Mouse (Mus musculus) MEL (cell line): ENCODE results near the gene C730034F03Rik. TPM values are rescaled to one million over a fixed set of nuclear protein-coding genes. Genes with fewer than 3 reads are reported as not detected.

Experiments
- DNase-seq: peaks from one replicate; pipeline ENCODE4 v3.0.0; 2011; ENCODE audit warnings: low read depth, low spot score
- H3K27ac ChIP-seq: 2 replicates; pipeline ENCODE4 v1.5.1; 2012; ENCODE audit warnings: low read depth, mild to moderate bottlenecking, control low read depth, low read length, moderate library complexity; ENCODE audit not compliant: control insufficient read depth
- H3K27me3 ChIP-seq, 2 experiments: fragments of 150-350 bp in 1 of 2; sonication (generic) in 1 of 2; 2 replicates each; pipeline ENCODE4 v1.6.1; 2012; ENCODE audit warnings: low read length in 2 of 2, mild to moderate bottlenecking in 2 of 2, improper control_type of control experiment in 1 of 2, moderate library complexity in 1 of 2; ENCODE audit not compliant: insufficient read depth in 2 of 2, control insufficient read depth in 1 of 2
- H3K36me3 ChIP-seq, 2 experiments: 2 replicates each; pipeline ENCODE4 v1.6.1; 2012 to 2014; ENCODE audit warnings: low read length in 2 of 2, improper control_type of control experiment in 1 of 2, inconsistent platforms in 1 of 2, mild to moderate bottlenecking in 1 of 2; ENCODE audit not compliant: insufficient read depth in 2 of 2, control insufficient read depth in 1 of 2
- H3K4me1 ChIP-seq, 2 experiments: fragments of 150-350 bp in 1 of 2; sonication (generic) in 1 of 2; 2 replicates each; pipeline ENCODE4 v1.6.1; 2012; ENCODE audit warnings: low read length in 2 of 2, improper control_type of control experiment in 1 of 2, mild to moderate bottlenecking in 1 of 2; ENCODE audit not compliant: insufficient read depth in 2 of 2, control insufficient read depth in 1 of 2
- H3K4me3 ChIP-seq, 2 experiments: fragments of 150-350 bp in 1 of 2; sonication (generic) in 1 of 2; 2 replicates each; pipeline ENCODE4 v1.5.1; 2012; ENCODE audit warnings: low read depth in 2 of 2, low read length in 2 of 2, mild to moderate bottlenecking in 2 of 2, moderate library complexity in 2 of 2, control low read depth in 1 of 2, improper control_type of control experiment in 1 of 2; ENCODE audit not compliant: control insufficient read depth in 1 of 2, insufficient read depth in 1 of 2
- H3K79me2 ChIP-seq: 2 replicates; pipeline ENCODE4 v1.6.1; 2012; ENCODE audit warnings: mild to moderate bottlenecking, low read length, moderate library complexity; ENCODE audit not compliant: control insufficient read depth, poor library complexity, insufficient read depth
- H3K9ac ChIP-seq: 2 replicates; pipeline ENCODE4 v1.6.1; 2012; ENCODE audit warnings: low read depth, mild to moderate bottlenecking, control low read depth, low read length, moderate library complexity; ENCODE audit not compliant: control insufficient read depth, poor library complexity, severe bottlenecking
- H3K9me3 ChIP-seq: fragments of 150-350 bp; sonication (generic); replicated peaks from 2 replicates; pipeline ENCODE4 v1.6.1; 2012; ENCODE audit warnings: mild to moderate bottlenecking, low read length, improper control_type of control experiment, moderate library complexity; ENCODE audit not compliant: insufficient read depth
- BHLHE40 ChIP-seq: IDR thresholded peaks from 2 replicates; pipeline ENCODE4 v1.6.1; 2012; ENCODE audit warnings: low read depth, mild to moderate bottlenecking, inconsistent platforms, low read length, improper control_type of control experiment, borderline replicate concordance
- CHD1 ChIP-seq: IDR thresholded peaks from 2 replicates; pipeline ENCODE4 v1.6.1; 2012; ENCODE audit warnings: low read depth, mild to moderate bottlenecking, inconsistent platforms, low read length, improper control_type of control experiment
- CTCF ChIP-seq, 3 experiments: IDR thresholded peaks in 2 of 3; conservative IDR thresholded peaks in 1 of 3; 2 replicates each; pipeline ENCODE4 v1.5.1; 2011 to 2012; ENCODE audit warnings: low read length in 3 of 3, low read depth in 2 of 3, mild to moderate bottlenecking in 2 of 3, improper control_type of control experiment in 1 of 3, inconsistent platforms in 1 of 3, mixed read lengths in 1 of 3, moderate library complexity in 1 of 3; ENCODE audit not compliant: control insufficient read depth in 1 of 3, insufficient read depth in 1 of 3, poor library complexity in 1 of 3, severe bottlenecking in 1 of 3
- EP300 ChIP-seq, 2 experiments: IDR thresholded peaks; 2 replicates each; pipeline ENCODE4 v1.6.1; 2011; ENCODE audit warnings: improper control_type of control experiment in 2 of 2, low read length in 2 of 2, low read depth in 1 of 2, mild to moderate bottlenecking in 1 of 2
- ETS1 ChIP-seq: IDR thresholded peaks from 2 replicates; pipeline ENCODE4 v1.6.1; 2012; ENCODE audit warnings: low read depth, mild to moderate bottlenecking, inconsistent platforms, low read length, improper control_type of control experiment, moderate library complexity
- GATA1 ChIP-seq: IDR thresholded peaks from 2 replicates; pipeline ENCODE4 v1.6.1; 2011; ENCODE audit warnings: low read depth, low read length, improper control_type of control experiment
- HCFC1 ChIP-seq: IDR thresholded peaks from 2 replicates; pipeline ENCODE4 v1.6.1; 2012; ENCODE audit warnings: low read depth, mild to moderate bottlenecking, inconsistent platforms, low read length, improper control_type of control experiment, moderate library complexity
- JUND ChIP-seq: IDR thresholded peaks from 2 replicates; pipeline ENCODE4 v1.6.1; 2011; ENCODE audit warnings: low read depth, mild to moderate bottlenecking, improper control_type of control experiment, low read length
- MAFK ChIP-seq: IDR thresholded peaks from 2 replicates; pipeline ENCODE4 v1.6.1; 2011; ENCODE audit warnings: low read depth, mild to moderate bottlenecking, low read length, improper control_type of control experiment, borderline replicate concordance
- MAX ChIP-seq: IDR thresholded peaks from 2 replicates; pipeline ENCODE4 v1.6.1; 2011; ENCODE audit warnings: low read length, improper control_type of control experiment
- MAZ ChIP-seq: IDR thresholded peaks from 2 replicates; pipeline ENCODE4 v1.6.1; 2012; ENCODE audit warnings: low read depth, mild to moderate bottlenecking, inconsistent platforms, low read length, improper control_type of control experiment
- MEF2A ChIP-seq: IDR thresholded peaks from 2 replicates; pipeline ENCODE4 v1.6.1; 2014; ENCODE audit warnings: low read depth, mild to moderate bottlenecking, inconsistent platforms, low read length, improper control_type of control experiment; ENCODE audit not compliant: poor library complexity, insufficient replicate concordance, severe bottlenecking; ENCODE audit errors: extremely low read depth
- MYB ChIP-seq: IDR thresholded peaks from 2 replicates; pipeline ENCODE4 v1.6.1; 2011; ENCODE audit warnings: mild to moderate bottlenecking, low read depth, low read length, improper control_type of control experiment
- MYC ChIP-seq: IDR thresholded peaks from 2 replicates; pipeline ENCODE4 v1.6.1; 2011; ENCODE audit warnings: low read depth, mild to moderate bottlenecking, low read length, improper control_type of control experiment, moderate library complexity
- NELFE ChIP-seq: IDR thresholded peaks from 2 replicates; pipeline ENCODE4 v1.6.1; 2011; ENCODE audit warnings: low read depth, low read length, improper control_type of control experiment
- NRF1 ChIP-seq: IDR thresholded peaks from 2 replicates; pipeline ENCODE4 v1.6.1; 2014; ENCODE audit warnings: low read depth, mild to moderate bottlenecking, inconsistent platforms, low read length, improper control_type of control experiment, moderate library complexity; ENCODE audit not compliant: poor library complexity, insufficient read depth, severe bottlenecking
- POLR2A ChIP-seq, 2 experiments: IDR thresholded peaks; 2 replicates each; pipeline ENCODE4 v1.6.1; 2011 to 2012; ENCODE audit warnings: low read length in 2 of 2, mild to moderate bottlenecking in 2 of 2, control low read depth in 1 of 2, improper control_type of control experiment in 1 of 2, low read depth in 1 of 2, moderate library complexity in 1 of 2; ENCODE audit not compliant: control insufficient read depth in 1 of 2, insufficient read depth in 1 of 2, poor library complexity in 1 of 2
- POLR2AphosphoS5 ChIP-seq: IDR thresholded peaks from 2 replicates; pipeline ENCODE4 v1.6.1; 2012; ENCODE audit warnings: low read depth, borderline replicate concordance, mild to moderate bottlenecking, inconsistent platforms, low read length, moderate library complexity, mixed read lengths
- RAD21 ChIP-seq: IDR thresholded peaks from 2 replicates; pipeline ENCODE4 v1.6.1; 2011; ENCODE audit warnings: mild to moderate bottlenecking, low read depth, low read length, improper control_type of control experiment
- RCOR1 ChIP-seq: IDR thresholded peaks from 2 replicates; pipeline ENCODE4 v1.6.1; 2012; ENCODE audit warnings: low read depth, mild to moderate bottlenecking, inconsistent platforms, low read length, improper control_type of control experiment
- SIN3A ChIP-seq: IDR thresholded peaks from 2 replicates; pipeline ENCODE4 v1.6.1; 2012; ENCODE audit warnings: low read length, improper control_type of control experiment, inconsistent platforms
- TAL1 ChIP-seq: IDR thresholded peaks from 2 replicates; pipeline ENCODE4 v1.6.1; 2012; ENCODE audit warnings: mild to moderate bottlenecking, inconsistent platforms, low read length, moderate library complexity, mixed read lengths
- TBP ChIP-seq: IDR thresholded peaks from 2 replicates; pipeline ENCODE4 v1.8.0; 2011; ENCODE audit warnings: low read depth, low read length, improper control_type of control experiment
- TCF12 ChIP-seq: IDR thresholded peaks from 2 replicates; pipeline ENCODE4 v1.6.1; 2014; ENCODE audit warnings: low read depth, mild to moderate bottlenecking, inconsistent platforms, low read length, improper control_type of control experiment, moderate library complexity
- USF1 ChIP-seq: IDR thresholded peaks from 2 replicates; pipeline ENCODE4 v1.6.1; 2014; ENCODE audit warnings: low read depth, mild to moderate bottlenecking, inconsistent platforms, low read length, improper control_type of control experiment, moderate library complexity
- USF2 ChIP-seq, 2 experiments: IDR thresholded peaks; 2 replicates each; pipeline ENCODE4 v1.6.1; 2011 to 2012; ENCODE audit warnings: improper control_type of control experiment in 2 of 2, low read length in 2 of 2, borderline replicate concordance in 1 of 2, inconsistent platforms in 1 of 2, low read depth in 1 of 2, mild to moderate bottlenecking in 1 of 2; ENCODE audit not compliant: insufficient read depth in 1 of 2
- ZMIZ1 ChIP-seq: IDR thresholded peaks from 2 replicates; pipeline ENCODE4 v1.6.1; 2012; ENCODE audit warnings: low read depth, mild to moderate bottlenecking, inconsistent platforms, low read length, improper control_type of control experiment, moderate library complexity
- ZNF384 ChIP-seq: IDR thresholded peaks from 2 replicates; pipeline ENCODE4 v1.6.1; 2012; ENCODE audit warnings: low read depth, mild to moderate bottlenecking, inconsistent platforms, low read length, improper control_type of control experiment
- polyA plus RNA-seq, 2 experiments: library from polyadenylated mRNA; stranded (reverse) in 1 of 2; unstranded in 1 of 2; fragments of >175 nt in 1 of 2; fragments of >200 nt in 1 of 2; gene quantifications; 2 replicates each; pipeline versions ENCODE4 v1.2.1 to v1.2.4; 2012; ENCODE audit warnings: low replicate concordance in 2 of 2, low read depth in 1 of 2; ENCODE audit not compliant: insufficient read length in 2 of 2, insufficient read depth in 1 of 2, missing spikeins in 1 of 2
- total RNA-seq: library from RNA; depleted of rRNA; stranded (reverse); fragments of 300-350 nt; gene quantifications from 2 replicates; pipeline ENCODE4 v1.2.3, GENCODE M21; 2012

The C730034F03Rik gene
- total and polyA plus RNA-seq, 3 experiments, result 1.6 to 2.5 TPM; not detected in 1

DNA sequence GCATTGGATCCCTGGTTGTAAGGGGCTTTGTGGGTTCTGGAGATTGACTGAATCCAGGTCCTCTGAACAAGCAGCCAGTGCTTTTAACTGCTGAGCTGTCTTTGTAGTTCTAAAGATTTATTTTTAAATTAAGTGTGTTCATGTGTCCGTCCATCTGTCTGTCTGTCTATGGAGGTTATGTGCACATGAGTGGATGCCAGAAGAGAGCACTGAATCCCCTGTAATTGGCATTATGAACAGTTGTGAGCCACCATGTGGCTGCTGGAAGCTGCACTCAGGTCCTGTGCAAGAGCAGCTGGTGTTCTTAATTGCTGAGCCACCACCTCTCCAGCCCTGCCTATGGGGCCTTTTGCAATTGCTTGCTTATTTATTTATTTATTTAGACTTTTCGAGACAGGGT is 31.2 kb upstream of the C730034F03Rik start:
- Histone ChIP-seq H3K79me2 (no peaks in the 10 kb centered on the region), H3K9me3 (no peaks in the 10 kb centered on the region), H3K27ac (no peak overlapping the region), H3K4me3 (no peak overlapping the region), H3K9ac (no peak overlapping the region), H3K27me3 (peaks cover 0 to 5% of the 10 kb centered on the region in 2 experiments; a peak in 1 of 4 replicates), H3K4me1 (peaks cover 6 to 14% of the 10 kb centered on the region in 2 experiments), H3K36me3 (peaks cover 0 to 6% of the 10 kb centered on the region in 2 experiments; a peak in 2 of 4 replicates)
- DNase-seq, result no peak
- TF ChIP-seq MYC (no peak), ZNF384 (no peak), RAD21 (no peak), MAFK (no peak), MAZ (no peak), CHD1 (no peak), JUND (no peak), USF1 (no peak), GATA1 (no peak), MYB (no peak), USF2 (IDR thresholded peaks at IDR 0.05; ENCODE audit: borderline replicate concordance in 1 of 2, insufficient read depth in 1 of 2, low read depth in 1 of 2, low read length in 2 of 2) (no peak), RCOR1 (no peak), NELFE (no peak), HCFC1 (no peak), ZMIZ1 (no peak), MEF2A (no peak)

- TF ChIP-seq SIN3A, result peak; percentile 23; the same call in 1 of the 2 replicates
- peak; percentile 76 to 81 for TF ChIP-seq EP300 (IDR thresholded peaks at IDR 0.05; ENCODE audit: low read depth in 1 of 2, low read length in 2 of 2)
- no peak for TF ChIP-seq HCFC1
- TF ChIP-seq ZNF384, result no peak
- no peak for TF ChIP-seq MAZ
- TF ChIP-seq ETS1, result peak; percentile 44; the same call in 1 of the 2 replicates
- TF ChIP-seq USF2 (IDR thresholded peaks at IDR 0.05; ENCODE audit: borderline replicate concordance in 1 of 2, insufficient read depth in 1 of 2, low read depth in 1 of 2, low read length in 2 of 2), result no peak
- no peak for TF ChIP-seq POLR2AphosphoS5
- peak; percentile 74 for TF ChIP-seq GATA1
- no peak for TF ChIP-seq JUND
- TF ChIP-seq RCOR1, result peak; percentile 71
- no peak for TF ChIP-seq CTCF (IDR thresholded peaks at IDR 0.05 in 2 of 3, conservative IDR thresholded peaks at IDR 0.05 in 1 of 3; ENCODE audit: control insufficient read depth in 1 of 3, insufficient read depth in 1 of 3, low read depth in 2 of 3, low read length in 3 of 3, poor library complexity in 1 of 3, severe bottlenecking in 1 of 3)
- TF ChIP-seq BHLHE40, result peak; percentile 97
- TF ChIP-seq NELFE, result no peak
- TF ChIP-seq MAFK, result no peak
- no peak for TF ChIP-seq MAX
- no peak for TF ChIP-seq TAL1
- no peak for TF ChIP-seq NRF1
- no peak for TF ChIP-seq POLR2A (IDR thresholded peaks at IDR 0.05; ENCODE audit: control insufficient read depth in 1 of 2, insufficient read depth in 1 of 2, low read depth in 1 of 2, low read length in 2 of 2, poor library complexity in 1 of 2)
- TF ChIP-seq TBP, result no peak
- peak; percentile 67 for TF ChIP-seq TCF12
- Histone ChIP-seq H3K79me2 (no peaks in the 10 kb centered on the region), H3K4me3 (no peak overlapping the region)
These were observed 29.7 kb upstream of the C730034F03Rik start for GRCm38 (mm10) chr15:89399716-89400115.

More at GRCm38 (mm10) chr15:89399716-89400115, 29.7 kb upstream of the C730034F03Rik start:
- H3K9ac ChIP-seq, result no peak overlapping the region
- H3K27me3 ChIP-seq, result no peaks in the 10 kb centered on the region
- peaks cover 12 to 18% of the 10 kb centered on the region in 2 experiments for H3K4me1 ChIP-seq
- DNase-seq, result peak; percentile 32
- peaks cover 0 to 12% of the 10 kb centered on the region in 2 experiments; a peak in 2 of 4 replicates for H3K36me3 ChIP-seq
- no peak overlapping the region for H3K27ac ChIP-seq
- no peaks in the 10 kb centered on the region for H3K9me3 ChIP-seq
